Mouse (Mus musculus): ENCODE measurements at regions not wholly inside any gene's neighbourhood (a gene's known extent, or its start where the extent isn't known, plus 50 kb on each side); places are given as distances from the start of the nearest gene placed in this dataset.

- TF ChIP-seq SRF (IDR thresholded peaks at IDR 0.05; ENCODE audit: control insufficient read depth, insufficient read length, low read depth) = no peak
- no peak for TF ChIP-seq E2F4 (IDR thresholded peaks at IDR 0.05; ENCODE audit: insufficient read depth)
- TF ChIP-seq USF1 (IDR thresholded peaks at IDR 0.05; ENCODE audit: low read depth) = no peak
- no peak for TF ChIP-seq POLR2A (IDR thresholded peaks at IDR 0.05; ENCODE audit: insufficient read length, low read depth)
- TF ChIP-seq TCF12 (IDR thresholded peaks at IDR 0.05; ENCODE audit: insufficient read depth, poor library complexity, severe bottlenecking) = no peak
Measured at GRCm38 (mm10) chr6:51664049-51664448, 140.3 kb downstream of the Snx10 start.

Measured in myocyte (in vitro differentiated cells).